Mouse (Mus musculus) olfactory bulb, adult 2 months (tissue): ENCODE data around the gene Anapc4.

Experiments used
- CTCF ChIP-seq: fragments of 200-500 bp; IDR thresholded peaks from 2 replicates; pipeline ENCODE4 v1.5.1; 2012; ENCODE audit warnings: low read depth, mild to moderate bottlenecking, low read length, moderate library complexity; ENCODE audit not compliant: insufficient read depth
- POLR2A ChIP-seq: fragments of 200-500 bp; IDR thresholded peaks from 2 replicates; pipeline ENCODE4 v1.6.1; 2012; ENCODE audit warnings: mild to moderate bottlenecking, low read depth, low read length, moderate library complexity; ENCODE audit not compliant: insufficient read depth

DNA sequence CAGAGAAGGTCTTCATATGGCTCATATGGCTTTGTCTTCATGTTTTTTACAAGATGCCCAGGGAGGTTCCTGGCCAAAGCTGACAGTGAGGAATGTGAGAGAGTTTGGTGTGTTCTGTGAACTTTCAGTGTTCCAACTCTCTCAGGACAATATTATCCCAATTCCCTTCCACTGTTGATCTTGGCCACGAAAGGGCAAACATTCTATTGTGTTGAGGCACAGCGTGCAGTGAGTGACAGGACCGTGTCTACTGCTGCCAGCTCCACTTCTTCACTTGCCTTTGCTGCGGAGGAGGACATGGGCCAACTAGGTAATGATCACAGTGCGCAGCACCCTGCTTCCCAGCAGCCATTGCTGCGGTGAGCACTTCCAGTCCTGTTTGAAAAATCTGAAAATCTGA is 82.4 kb downstream of the Anapc4 start:
- TF ChIP-seq CTCF, result no peak
- no peak for TF ChIP-seq POLR2A
